Comparison of ENCODE assay signal across 24 mouse cellular contexts in the genomic region with DNA sequence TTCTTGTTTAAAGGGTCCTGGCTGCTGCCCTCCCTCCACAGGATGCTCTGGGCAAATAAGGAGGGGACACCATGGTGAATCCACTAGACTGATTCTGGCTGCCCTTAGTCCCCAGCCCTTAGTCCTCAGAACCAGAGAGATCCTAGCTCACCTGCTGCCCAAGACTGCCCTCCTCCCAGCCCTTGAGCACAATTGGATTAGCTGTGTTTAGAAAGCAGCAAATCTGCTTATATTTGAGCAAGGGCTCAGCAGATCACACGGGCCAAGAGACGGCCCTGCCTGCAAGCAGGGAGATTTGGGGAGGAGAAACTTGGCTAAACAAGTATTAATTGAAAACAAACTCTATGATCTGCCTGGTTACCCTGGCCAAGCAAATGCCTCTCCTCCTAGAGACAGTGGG. TPM values are rescaled to one million over a fixed set of nuclear protein-coding genes. Genes with fewer than 3 reads are reported as not detected.
A peak's percentile ranks its signal among the peaks of the same experiment; 100 is the strongest.
DNase-seq lines count a peak whose midpoint lies in the region; ATAC-seq and TF ChIP-seq lines count a peak whose summit lies in the region.
"Had no signal": no experiment of that assay in that cellular context is flagged by ENCODE, and none has a peak within 500 bp of the region (broad histone marks: within the 10 kb centered on the region; RNA-seq: fewer than 3 reads in every experiment).

No protein-coding gene starts in this region.

- 52% methylated on average over 2 of the region's 2 CpGs for WGBS in hindbrain, embryonic 14.5 days
- 60% methylated on average over 2 of the region's 2 CpGs for WGBS in hindbrain, embryonic 10.5 days
- WGBS in lung, embryonic 15.5 days, result 10% methylated on average over 2 of the region's 2 CpGs
- 11% methylated on average over 2 of the region's 2 CpGs for WGBS in stomach, embryonic 14.5 days
- 5% methylated on average over 2 of the region's 2 CpGs for WGBS in stomach, postnatal 0 days

- no peak overlapping the region for H3K4me2 ChIP-seq in hindbrain, embryonic 14.5 days (replicated peaks)
- no peak overlapping the region for H3K4me2 ChIP-seq in lung, embryonic 15.5 days
- H3K4me2 ChIP-seq in stomach, embryonic 14.5 days (replicated peaks; ENCODE audit: low read depth, low read length), result no peak overlapping the region
- no peak overlapping the region for H3K4me2 ChIP-seq in stomach, postnatal 0 days (replicated peaks; ENCODE audit: low read depth)
- H3K4me2 ChIP-seq: embryonic facial prominence, embryonic 12.5 days; forebrain, embryonic 13.5 days; heart, embryonic 13.5 days; hindbrain, embryonic 12.5 days had no signal

- 0 out of 2 replicates have a peak, but pooled peaks cover 8% of the 10 kb centered on the region for H3K4me1 ChIP-seq in hindbrain, embryonic 14.5 days (replicated peaks; ENCODE audit: control insufficient read depth, insufficient read depth, low read length)
- peaks cover 25% of the 10 kb centered on the region for H3K4me1 ChIP-seq in hindbrain, embryonic 10.5 days (replicated peaks)
- peaks cover 14% of the 10 kb centered on the region; the same call in 1 of the 2 replicates for H3K4me1 ChIP-seq in lung, embryonic 15.5 days
- peaks cover 38% of the 10 kb centered on the region for H3K4me1 ChIP-seq in stomach, embryonic 14.5 days (ENCODE audit: control insufficient read depth, insufficient read depth, low read length)
- H3K4me1 ChIP-seq in stomach, postnatal 0 days (replicated peaks; ENCODE audit: control insufficient read depth, insufficient read depth), result peaks cover 4% of the 10 kb centered on the region
- H3K4me1 ChIP-seq: forebrain, embryonic 13.5 days had no signal

- no peaks in the 10 kb centered on the region for H3K36me3 ChIP-seq in hindbrain, embryonic 14.5 days (replicated peaks; ENCODE audit: control insufficient read depth, insufficient read depth)
- no peaks in the 10 kb centered on the region for H3K36me3 ChIP-seq in hindbrain, embryonic 10.5 days
- H3K36me3 ChIP-seq in lung, embryonic 15.5 days, result no peaks in the 10 kb centered on the region
- no peaks in the 10 kb centered on the region for H3K36me3 ChIP-seq in stomach, embryonic 14.5 days (ENCODE audit: control insufficient read depth, insufficient read depth, low read length)
- no peaks in the 10 kb centered on the region for H3K36me3 ChIP-seq in stomach, postnatal 0 days (ENCODE audit: control insufficient read depth, insufficient read depth, low read length)
- H3K36me3 ChIP-seq: embryonic facial prominence, embryonic 12.5 days; heart, embryonic 13.5 days; hindbrain, embryonic 12.5 days had no signal

- H3K27me3 ChIP-seq in hindbrain, embryonic 14.5 days (ENCODE audit: control insufficient read depth, insufficient read depth, low read length), result no peaks in the 10 kb centered on the region
- H3K27me3 ChIP-seq in hindbrain, embryonic 10.5 days (ENCODE audit: insufficient read depth, poor library complexity, severe bottlenecking), result 0 out of 2 replicates have a peak, but pooled peaks cover 3% of the 10 kb centered on the region
- no peaks in the 10 kb centered on the region for H3K27me3 ChIP-seq in lung, embryonic 15.5 days
- H3K27me3 ChIP-seq in stomach, embryonic 14.5 days (ENCODE audit: control insufficient read depth, insufficient read depth, low read length), result no peaks in the 10 kb centered on the region
- no peaks in the 10 kb centered on the region for H3K27me3 ChIP-seq in stomach, postnatal 0 days (ENCODE audit: control insufficient read depth, insufficient read depth, low read length)
- H3K27me3 ChIP-seq: forebrain, embryonic 13.5 days; hindbrain, embryonic 12.5 days had no signal

- no peak for ATAC-seq in hindbrain, embryonic 14.5 days (ENCODE audit: low FRiP score)
- no peak; the same call in 1 of the 2 replicates for ATAC-seq in lung, embryonic 15.5 days (ENCODE audit: borderline replicate concordance, extremely low read depth, low FRiP score, low TSS enrichment)
- no peak for ATAC-seq in stomach, embryonic 14.5 days (ENCODE audit: insufficient number of reproducible peaks, insufficient read depth, low FRiP score, low read depth)
- no peak for ATAC-seq in stomach, postnatal 0 days (ENCODE audit: low FRiP score, low TSS enrichment)
- ATAC-seq: forebrain, embryonic 13.5 days; forebrain, postnatal 0 days had no signal

- no peak for DNase-seq in hindbrain, embryonic 14.5 days (ENCODE audit: low spot score)
- DNase-seq in hindbrain, embryonic 10.5 days (ENCODE audit: low spot score), result no peak
- DNase-seq in lung, postnatal 4 days, result no peak
- no peak for DNase-seq in stomach, postnatal 0 days (ENCODE audit: low spot score)
- no peak for DNase-seq in right cerebral cortex, adult 2 months (ENCODE audit: low spot score in 2 of 2)
- DNase-seq in left cerebral cortex, adult 9 months (ENCODE audit: low spot score in 2 of 2), result no peak
- DNase-seq: adrenal gland, postnatal 10 days; cerebellum, adult 11 months; cerebellum, adult 8-10 months; cerebellum, postnatal 14 days; embryo, embryonic 11 days; forebrain, postnatal 0 days; gastrocnemius, adult 2 months; gastrocnemius, postnatal 36 days; heart, adult 11 months; heart, postnatal 36 days had no signal

- no peak overlapping the region for H3K4me3 ChIP-seq in hindbrain, embryonic 14.5 days (replicated peaks; ENCODE audit: low read length)
- H3K4me3 ChIP-seq in hindbrain, embryonic 10.5 days, result no peak overlapping the region
- H3K4me3 ChIP-seq in lung, embryonic 15.5 days, result no peak overlapping the region
- H3K4me3 ChIP-seq in stomach, embryonic 14.5 days (ENCODE audit: low read depth, low read length), result no peak overlapping the region
- H3K4me3 ChIP-seq in stomach, postnatal 0 days (ENCODE audit: low read depth, low read length), result no peak overlapping the region
- H3K4me3 ChIP-seq: embryonic facial prominence, embryonic 12.5 days; forebrain, embryonic 13.5 days; gastrocnemius, adult 2 months; heart, embryonic 13.5 days; hindbrain, embryonic 12.5 days had no signal

- H3K27ac ChIP-seq in hindbrain, embryonic 14.5 days, result 0 out of 2 replicates have a peak overlapping the region, but pooled peaks have one; percentile 14
- H3K27ac ChIP-seq in hindbrain, embryonic 10.5 days, result no peak overlapping the region
- H3K27ac ChIP-seq in lung, embryonic 15.5 days, result 0 out of 2 replicates have a peak overlapping the region, but pooled peaks have one; percentile 29
- H3K27ac ChIP-seq in stomach, embryonic 14.5 days (ENCODE audit: low read length), result peak overlapping the region; percentile 44; the same call in 1 of the 2 replicates
- H3K27ac ChIP-seq in stomach, postnatal 0 days (replicated peaks), result no peak overlapping the region
- H3K27ac ChIP-seq: embryonic facial prominence, embryonic 12.5 days; forebrain, embryonic 13.5 days; gastrocnemius, adult 2 months; heart, embryonic 13.5 days; hindbrain, embryonic 12.5 days had no signal

- no peak for TF ChIP-seq EP300 in stomach, postnatal 0 days (optimal IDR thresholded peaks at IDR 0.05)

- no peak overlapping the region for H3K9ac ChIP-seq in hindbrain, embryonic 14.5 days
- no peak overlapping the region for H3K9ac ChIP-seq in lung, embryonic 15.5 days
- H3K9ac ChIP-seq in stomach, embryonic 14.5 days (replicated peaks; ENCODE audit: low read depth, low read length), result no peak overlapping the region
- no peak overlapping the region for H3K9ac ChIP-seq in stomach, postnatal 0 days (ENCODE audit: low read length)
- H3K9ac ChIP-seq: embryonic facial prominence, embryonic 12.5 days; forebrain, embryonic 13.5 days; forebrain, postnatal 0 days; heart, embryonic 13.5 days; hindbrain, embryonic 12.5 days had no signal

- H3K9me3 ChIP-seq in hindbrain, embryonic 14.5 days (ENCODE audit: control insufficient read depth, low read length), result no peaks in the 10 kb centered on the region
- H3K9me3 ChIP-seq in hindbrain, embryonic 10.5 days, result no peaks in the 10 kb centered on the region
- H3K9me3 ChIP-seq in lung, embryonic 15.5 days, result no peaks in the 10 kb centered on the region
- no peaks in the 10 kb centered on the region for H3K9me3 ChIP-seq in stomach, embryonic 14.5 days (ENCODE audit: control insufficient read depth, low read depth, low read length)
- H3K9me3 ChIP-seq in stomach, postnatal 0 days (ENCODE audit: control insufficient read depth, low read length), result no peaks in the 10 kb centered on the region
- H3K9me3 ChIP-seq: embryonic facial prominence, embryonic 12.5 days; forebrain, embryonic 13.5 days; heart, embryonic 13.5 days; hindbrain, embryonic 12.5 days had no signal

- TF ChIP-seq CTCF in stomach, postnatal 0 days (IDR thresholded peaks at IDR 0.05; ENCODE audit: low read depth), result no peak

RNA-seq across cellular contexts. Expression of a gene that starts 38.1 kb away (rescaled TPM):
- not detected in 2 replicates for polyA plus RNA-seq in hindbrain, embryonic 14.5 days (2014; fragmentation: Nextera tagmentation; extraction: Ambion mirVana)
- 0.12 TPM in 1 of 2 replicates, not detected in the other for polyA plus RNA-seq in hindbrain, embryonic 10.5 days (2016; fragmentation: Nextera tagmentation; extraction: Ambion mirVana)
- not detected in 2 replicates for polyA plus RNA-seq in lung, embryonic 15.5 days (2015; fragmentation: Nextera tagmentation; extraction: Ambion mirVana)
- polyA plus RNA-seq in stomach, embryonic 14.5 days (2014; fragmentation: Nextera tagmentation; extraction: Ambion mirVana), result not detected in 2 replicates
- polyA plus RNA-seq in stomach, postnatal 0 days (2015; fragmentation: Nextera tagmentation; extraction: Ambion mirVana), result not detected in 2 replicates
- polyA plus RNA-seq: brain, embryonic 14.5 days; embryonic facial prominence, embryonic 12.5 days; forebrain, embryonic 13.5 days; heart, embryonic 13.5 days; heart, postnatal 0 days; hindbrain, embryonic 12.5 days had no signal

RNA-seq across cellular contexts. Expression of a gene that starts 52.1 kb away (rescaled TPM):
- polyA plus RNA-seq in hindbrain, embryonic 14.5 days (2014; fragmentation: Nextera tagmentation; extraction: Ambion mirVana), result 22.7 and 26.2 TPM in 2 replicates
- 2.1 and 2.8 TPM in 2 replicates for polyA plus RNA-seq in hindbrain, embryonic 10.5 days (2016; fragmentation: Nextera tagmentation; extraction: Ambion mirVana)
- 0.74 and 0.90 TPM in 2 replicates for polyA plus RNA-seq in lung, embryonic 15.5 days (2015; fragmentation: Nextera tagmentation; extraction: Ambion mirVana)
- 2.1 and 3.6 TPM in 2 replicates for polyA plus RNA-seq in stomach, embryonic 14.5 days (2014; fragmentation: Nextera tagmentation; extraction: Ambion mirVana)
- 1.1 TPM in 2 replicates for polyA plus RNA-seq in stomach, postnatal 0 days (2015; fragmentation: Nextera tagmentation; extraction: Ambion mirVana)

RNA-seq across cellular contexts. Expression of a gene that starts 55.3 kb away (rescaled TPM):
- 14.8 and 16.4 TPM in 2 replicates for polyA plus RNA-seq in hindbrain, embryonic 14.5 days (2014; fragmentation: Nextera tagmentation; extraction: Ambion mirVana)
- 13.0 and 13.7 TPM in 2 replicates for polyA plus RNA-seq in hindbrain, embryonic 10.5 days (2016; fragmentation: Nextera tagmentation; extraction: Ambion mirVana)
- 19.7 and 20.6 TPM in 2 replicates for polyA plus RNA-seq in lung, embryonic 15.5 days (2015; fragmentation: Nextera tagmentation; extraction: Ambion mirVana)
- polyA plus RNA-seq in stomach, embryonic 14.5 days (2014; fragmentation: Nextera tagmentation; extraction: Ambion mirVana), result 9.8 and 11.1 TPM in 2 replicates
- 6.8 and 7.8 TPM in 2 replicates for polyA plus RNA-seq in stomach, postnatal 0 days (2015; fragmentation: Nextera tagmentation; extraction: Ambion mirVana)

Comparison
In these comparisons a context has a peak if more than half of its experiments do, and no peak if none do; other contexts are left out.
1. H3K27ac ChIP-seq: peak in hindbrain, embryonic 14.5 days (single experiment), lung, embryonic 15.5 days (single experiment) and stomach, embryonic 14.5 days (single experiment); none in hindbrain, embryonic 10.5 days (single experiment) and stomach, postnatal 0 days (single experiment).